Mouse (Mus musculus) hematopoietic stem cell, adult 5-6 weeks (primary cell): ENCODE data around the gene Prickle3. TPM values are rescaled to one million over a fixed set of nuclear protein-coding genes. Genes with fewer than 3 reads are reported as not detected.

Experiments used
- ATAC-seq, 2 experiments: fragments of 125-278 bp in 1 of 2; replicated peaks in 1 of 2; 2 replicates each; pipeline ENCODE4 v1.8.0; 2016 to 2017; ENCODE audit warnings: inconsistent platforms in 2 of 2, mild to moderate bottlenecking in 2 of 2, moderate number of reproducible peaks in 2 of 2, low read depth in 1 of 2, moderate TSS enrichment in 1 of 2; ENCODE audit not compliant: low FRiP score in 2 of 2, poor library complexity in 2 of 2, severe bottlenecking in 2 of 2, insufficient read depth in 1 of 2, low TSS enrichment in 1 of 2
- total RNA-seq: library from RNA; stranded (forward); fragments of 172-1452, 232-1000 nt; gene quantifications from 2 replicates; pipeline ENCODE4 v1.2.3, GENCODE M21; 2017

Gene Prickle3
- total RNA-seq, 1 experiment from 2014 or later, result 8.3 TPM

GRCm38 (mm10) chrX:7665739-7666502 is 8.9 kb downstream of the Prickle3 start:
- ATAC-seq, result no peak

GRCm38 (mm10) chrX:7670390-7670881 is 13.4 kb downstream of the Prickle3 start:
- peak; percentile 42 to 61 for ATAC-seq

DNA sequence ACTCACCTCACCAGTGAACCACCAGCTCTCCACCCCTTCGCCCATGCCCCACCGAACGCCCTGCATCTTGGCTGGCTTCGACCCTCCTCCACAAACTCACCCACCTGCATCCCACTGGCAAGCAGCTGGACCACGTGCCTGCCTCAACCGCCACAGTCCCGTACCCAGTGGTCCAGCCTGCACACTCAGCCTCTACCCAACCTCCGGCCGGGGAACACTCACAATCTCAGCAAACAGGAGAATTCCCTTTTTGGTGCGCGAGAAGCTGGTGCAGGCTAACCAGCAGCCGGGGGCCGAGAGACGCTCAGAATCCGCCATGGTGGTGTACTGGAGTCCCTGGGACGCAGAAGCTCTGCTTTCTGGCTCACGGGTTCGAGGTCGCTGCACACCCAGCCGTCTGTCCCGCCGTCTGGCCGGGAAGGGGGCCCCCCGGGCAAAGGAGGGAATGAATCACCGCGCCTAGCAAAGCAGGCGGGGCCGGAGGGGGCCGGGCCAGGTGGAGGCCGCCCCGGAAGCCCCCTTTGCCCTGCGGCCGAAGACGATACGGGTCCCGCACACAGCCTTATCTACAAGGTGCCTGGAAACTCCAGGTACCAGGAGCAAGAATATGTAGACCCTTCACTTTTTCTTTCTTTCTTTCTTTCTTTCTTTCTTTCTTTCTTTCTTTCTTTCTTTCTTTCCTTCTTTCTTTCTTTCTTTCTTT is 14.0 kb downstream of the Prickle3 start, which contains the start of gene Plp2:
Gene Plp2, minus strand, starts transcription at position 470 of the 703 bp plus-strand sequence.
- ATAC-seq, result 0 out of 4 replicates have a peak, but pooled peaks have one; percentile 15 to 19

DNA sequence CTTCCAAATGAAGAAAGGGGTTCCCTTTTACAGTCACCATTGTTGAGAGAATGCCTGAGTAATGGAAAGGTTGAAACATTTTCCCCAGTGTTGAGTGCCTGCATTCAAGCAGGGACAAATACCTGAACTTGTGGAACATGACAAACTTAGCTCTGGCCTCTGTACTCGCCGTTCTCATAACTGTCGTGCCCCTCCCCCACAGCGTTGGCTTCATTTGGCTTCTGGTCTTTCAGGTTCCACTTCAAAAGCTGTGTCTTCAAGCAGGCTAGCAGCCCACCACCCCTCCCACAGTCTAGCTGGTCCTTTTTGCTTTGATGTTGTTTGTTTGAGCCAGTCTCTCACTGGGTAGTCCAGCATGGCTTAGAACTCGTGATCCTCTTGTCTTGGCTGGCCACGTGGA is 15.7 kb downstream of the Prickle3 start:
- no peak for ATAC-seq

DNA sequence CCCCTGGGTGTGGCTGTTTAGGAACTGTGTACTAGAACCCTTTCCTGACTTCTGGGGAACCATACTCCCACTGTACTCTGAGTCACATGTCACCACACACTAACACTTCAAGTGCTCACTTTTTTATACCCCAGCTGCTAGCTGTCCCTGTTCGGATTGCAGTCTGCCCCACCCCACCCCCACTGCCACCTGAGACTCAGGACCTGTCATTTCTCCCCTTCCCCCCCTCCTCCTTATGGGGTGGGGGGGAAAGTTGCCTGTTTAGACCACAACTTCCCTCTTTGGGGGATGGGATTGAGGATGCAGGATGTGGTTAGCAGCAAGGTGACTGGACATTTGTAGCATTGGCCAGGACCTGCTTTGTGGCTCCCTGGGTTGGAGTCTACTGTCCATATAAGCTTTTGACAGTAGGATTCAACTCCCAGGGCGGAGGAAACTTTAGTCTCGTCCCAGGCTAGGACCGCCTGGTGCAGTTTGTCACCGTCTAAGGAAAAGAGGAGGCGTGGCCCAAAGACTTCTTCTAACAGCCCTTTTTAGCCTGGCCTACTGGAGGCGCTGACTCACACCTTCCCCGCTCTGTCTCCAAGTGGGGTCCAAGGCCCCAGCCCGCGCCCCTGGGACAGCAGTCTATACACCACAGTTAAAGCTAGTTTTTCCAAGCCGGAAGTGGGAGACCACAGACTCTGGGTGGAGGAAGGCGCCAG is 16.7 kb downstream of the Prickle3 start:
- ATAC-seq, result peak; percentile 60 to 62

DNA sequence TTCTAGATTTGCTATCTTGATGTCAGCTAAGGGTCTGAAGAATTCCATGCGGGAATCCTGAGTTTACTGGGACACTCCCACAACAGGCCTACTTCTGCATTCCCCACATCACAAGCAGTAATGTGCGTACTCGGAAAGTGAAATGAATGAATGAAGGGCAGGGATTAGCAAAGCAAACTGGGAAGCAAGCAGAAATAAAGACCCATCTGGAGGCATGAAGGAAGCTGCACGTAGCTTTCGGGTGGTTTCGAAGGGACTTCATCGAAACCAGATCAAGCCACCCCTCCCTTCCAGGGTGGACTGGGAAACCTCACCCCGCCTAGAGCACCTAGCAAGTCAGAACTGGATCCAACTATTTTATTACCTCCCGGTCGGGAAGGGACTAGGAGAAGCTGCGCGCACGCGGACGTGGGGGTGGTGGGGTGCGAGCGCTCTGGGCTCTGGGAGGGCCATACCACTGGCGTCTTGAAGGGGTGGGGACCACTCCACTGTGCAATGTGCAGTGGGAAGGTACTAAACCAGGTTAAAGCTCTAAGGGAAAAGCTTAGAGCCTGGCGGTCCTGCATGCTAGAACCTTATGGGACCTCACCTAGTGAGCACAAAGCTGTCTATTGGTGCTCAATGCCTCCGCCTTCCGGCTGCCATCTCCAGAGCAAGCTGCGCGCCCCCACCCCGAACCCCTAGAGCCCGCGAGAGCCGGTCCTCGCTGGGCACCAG is 17.4 kb downstream of the Prickle3 start:
- ATAC-seq, result no peak

GRCm38 (mm10) chrX:7675001-7675380 is 17.9 kb downstream of the Prickle3 start:
- no peak for ATAC-seq

GRCm38 (mm10) chrX:7678986-7679385 is 21.9 kb downstream of the Prickle3 start:
- no peak for ATAC-seq

DNA sequence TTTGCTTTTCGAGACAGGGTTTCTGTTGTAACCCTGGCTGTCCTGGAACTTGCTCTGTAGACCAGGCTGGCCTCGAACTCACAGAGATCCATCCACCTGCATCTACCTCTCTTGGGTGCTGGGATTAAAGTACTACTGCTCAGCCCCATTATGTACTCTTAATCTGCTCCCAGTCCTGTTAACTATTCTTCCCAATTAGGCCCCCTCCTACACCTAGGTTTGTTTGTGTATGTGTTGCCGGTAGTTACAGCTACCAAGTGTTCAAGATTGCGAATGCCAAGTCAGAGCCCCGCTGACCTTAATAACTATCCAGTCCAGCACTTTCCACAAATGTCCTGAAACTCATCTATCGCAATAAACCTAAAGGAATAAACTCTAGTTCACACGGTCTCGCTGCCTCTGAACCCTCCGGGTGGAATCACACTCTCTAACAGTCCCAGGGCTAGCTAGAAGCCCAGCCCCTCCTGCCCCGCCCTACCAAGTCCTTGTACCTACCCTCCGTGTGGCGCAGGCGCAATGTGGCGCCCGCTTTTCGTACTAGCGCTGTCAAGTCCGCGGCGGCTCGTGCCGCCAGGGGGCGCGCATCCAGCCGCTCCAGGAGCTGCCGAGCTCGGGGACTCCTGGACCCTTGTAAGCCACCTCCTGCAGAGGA is 22.5 kb downstream of the Prickle3 start:
- ATAC-seq, result peak; percentile 96 to 98

DNA sequence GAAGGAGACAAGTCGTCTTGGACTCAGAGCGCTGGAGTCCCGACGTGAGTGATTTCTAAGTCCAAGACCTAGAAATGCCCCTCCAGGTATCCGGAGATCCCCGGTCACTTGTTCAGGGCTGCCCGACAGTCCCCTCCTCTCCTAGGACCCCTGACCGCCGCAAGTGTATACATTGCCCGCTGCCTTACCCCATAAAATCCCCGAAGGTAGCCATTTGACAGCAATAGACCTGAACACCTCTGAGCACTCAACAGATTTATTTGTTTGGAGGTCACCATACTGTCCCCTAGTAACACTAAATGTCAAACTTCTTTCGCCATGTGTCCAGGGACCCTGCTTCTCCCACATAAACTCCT is 23.0 kb downstream of the Prickle3 start:
- ATAC-seq, result peak in 1 of 2 experiments; percentile 21; a peak in 1 of 4 replicates

- no peak for ATAC-seq
Observed at GRCm38 (mm10) chrX:7680864-7681263, 23.8 kb downstream of the Prickle3 start, which contains the start of gene Magix. Magix (minus strand) TSS chrX:7681251.

DNA sequence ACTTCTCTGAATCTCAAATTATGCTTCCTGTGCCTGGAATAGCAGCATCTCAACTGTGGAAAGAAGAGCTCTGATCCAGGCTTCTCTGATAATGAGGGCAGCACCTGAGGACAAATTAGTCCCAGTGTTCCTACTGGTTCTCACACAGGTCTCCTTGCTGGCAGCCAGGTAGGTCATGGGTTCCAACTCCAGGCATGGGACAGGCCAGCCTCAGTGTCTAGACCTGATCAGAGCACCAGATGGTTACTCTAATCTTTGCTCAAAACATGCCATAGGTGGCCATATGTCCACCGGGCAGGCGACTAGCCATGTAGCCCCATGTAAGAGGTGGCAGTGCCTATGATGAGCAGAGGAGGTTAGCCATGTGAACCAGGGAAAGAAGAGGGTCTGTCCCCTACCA is 31.3 kb downstream of the Prickle3 start:
- no peak for ATAC-seq

DNA sequence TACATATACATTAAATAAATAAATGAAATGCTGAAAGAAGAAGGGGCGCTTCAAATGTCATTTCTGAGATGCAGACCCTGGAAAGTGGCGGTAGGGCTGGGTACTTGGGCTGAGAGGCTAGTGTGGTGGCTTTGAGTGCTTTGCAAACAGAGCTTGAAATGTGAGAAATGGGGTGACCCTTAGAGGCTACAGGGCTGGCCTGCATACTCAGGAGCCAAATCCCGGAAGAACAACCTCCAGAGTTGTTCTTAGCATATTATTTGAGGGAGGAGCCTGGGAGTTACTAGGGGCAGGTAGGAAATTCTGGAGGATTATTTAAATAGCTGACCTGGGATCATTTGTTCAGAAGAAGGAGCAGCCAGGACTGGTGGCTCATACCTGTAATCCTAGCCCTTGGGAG is 33.4 kb downstream of the Prickle3 start:
- no peak for ATAC-seq

- ATAC-seq, result peak; percentile 43 to 61; a peak in 2 of 4 replicates
Observed at GRCm38 (mm10) chrX:7692862-7693261, 35.8 kb downstream of the Prickle3 start.

DNA sequence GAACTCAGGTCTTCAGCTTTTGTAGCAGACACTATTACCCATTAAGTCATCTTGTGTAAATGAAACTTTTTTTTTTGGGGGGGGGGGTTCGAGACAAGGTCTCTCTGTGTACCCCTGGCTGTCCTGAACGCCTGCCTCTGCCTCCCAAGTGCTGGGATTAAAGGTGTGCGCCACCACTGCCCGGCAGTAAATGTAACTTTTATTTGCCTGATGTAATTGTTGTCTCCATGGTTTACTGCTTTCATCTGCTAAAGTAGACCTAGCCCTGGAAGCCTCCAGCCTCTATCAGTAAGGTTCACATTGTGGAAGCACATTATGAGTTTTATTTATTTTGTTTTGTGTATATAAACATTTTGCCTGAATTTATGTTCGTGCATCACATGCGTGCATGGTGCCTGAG is 39.5 kb downstream of the Prickle3 start:
- ATAC-seq, result no peak

GRCm38 (mm10) chrX:7696954-7697381 is 39.9 kb downstream of the Prickle3 start, which contains the start of gene Gpkow:
Gpkow (plus strand) TSS chrX:7697131.
- ATAC-seq, result peak; percentile 99 to 100

DNA sequence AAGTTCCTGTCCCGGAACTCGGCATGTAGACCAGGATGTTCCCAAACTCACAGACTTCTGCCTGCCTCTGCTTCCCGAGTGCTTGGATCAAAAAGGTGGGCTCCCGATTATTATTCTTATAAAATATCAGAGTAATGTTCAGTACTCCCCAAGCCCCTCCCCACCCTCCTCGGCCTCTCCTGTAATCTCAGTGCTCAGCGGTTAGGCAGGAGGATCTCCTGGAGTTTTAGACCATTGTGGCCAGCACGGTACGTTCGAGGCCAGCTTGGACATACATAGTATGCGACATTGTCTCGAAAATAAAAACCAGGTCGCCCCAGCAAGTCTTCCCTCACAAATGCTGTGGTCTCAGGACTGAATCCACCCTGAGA is 56.7 kb downstream of the Prickle3 start:
- ATAC-seq, result 0 out of 4 replicates have a peak, but pooled peaks have one; percentile 5 to 29
